Mouse (Mus musculus) stomach, postnatal 0 days (tissue): ENCODE data around the gene Sec23ip. TPM values are rescaled to one million over a fixed set of nuclear protein-coding genes. Genes with fewer than 3 reads are reported as not detected.

Source experiments
- ATAC-seq: fragments of 200-750 bp; cut with Nextera tagmentation; 2 replicates; pipeline ENCODE4 v1.8.0; 2017; ENCODE audit not compliant: low FRiP score, low TSS enrichment
- DNase-seq: peaks from one replicate; pipeline ENCODE4 v3.0.0-alpha.2; 2016; ENCODE audit warnings: low spot score
- H3K27ac ChIP-seq: fragments of 300-500 bp; sonication (generic); replicated peaks from 2 replicates; pipeline ENCODE4 v1.5.1; 2014; ENCODE audit warnings: mild to moderate bottlenecking, control low read depth
- H3K27me3 ChIP-seq: fragments of 300-500 bp; sonication (generic); 2 replicates; pipeline ENCODE4 v1.6.1; 2014; ENCODE audit warnings: low read length; ENCODE audit not compliant: control insufficient read depth, insufficient read depth
- H3K36me3 ChIP-seq: fragments of 300-500 bp; sonication (generic); 2 replicates; pipeline ENCODE4 v1.6.1; 2014; ENCODE audit warnings: low read length, mixed read lengths; ENCODE audit not compliant: control insufficient read depth, insufficient read depth
- H3K4me1 ChIP-seq: fragments of 300-500 bp; sonication (generic); replicated peaks from 2 replicates; pipeline ENCODE4 v1.6.1; 2014; ENCODE audit warnings: antibody characterized with exemption; ENCODE audit not compliant: control insufficient read depth, insufficient read depth
- H3K4me2 ChIP-seq: fragments of 300-500 bp; sonication (generic); replicated peaks from 2 replicates; pipeline ENCODE4 v1.6.1; 2014; ENCODE audit warnings: low read depth, mild to moderate bottlenecking, control low read depth, moderate library complexity
- H3K4me3 ChIP-seq: fragments of 300-500 bp; sonication (generic); 2 replicates; pipeline ENCODE4 v1.5.1; 2014; ENCODE audit warnings: low read depth, low read length, control low read depth
- H3K9ac ChIP-seq: fragments of 300-500 bp; sonication (generic); 2 replicates; pipeline ENCODE4 v1.6.1; 2014; ENCODE audit warnings: mild to moderate bottlenecking, low read length, control low read depth, mixed read lengths
- H3K9me3 ChIP-seq: fragments of 300-500 bp; sonication (generic); 2 replicates; pipeline ENCODE4 v1.6.1; 2016; ENCODE audit warnings: low read length; ENCODE audit not compliant: control insufficient read depth
- CTCF ChIP-seq: IDR thresholded peaks from 2 replicates; pipeline ENCODE4 v1.5.1; 2016; ENCODE audit warnings: antibody characterized with exemption, low read depth, mild to moderate bottlenecking, moderate library complexity
- EP300 ChIP-seq: optimal IDR thresholded peaks from 2 replicates; pipeline ENCODE3; 2016; ENCODE audit warnings: antibody characterized with exemption
- WGBS: fragments of 180-500 bp; shearing (Covaris S2); extraction: QIAGEN DNeasy Blood & Tissue Kit; methylation state at CpG from one replicate; pipeline ENCODE4 v1.1.7; 2014; 5-methylcytosine and 5-hydroxymethylcytosine counted together
- polyA plus RNA-seq: library from polyadenylated mRNA; unstranded; fragments of >200 nt; fragmentation: Nextera tagmentation; extraction: Ambion mirVana; gene quantifications from 2 replicates; pipeline ENCODE4 v1.2.1, GENCODE M21; 2015

Gene Sec23ip
- polyA plus RNA-seq, 1 experiment from 2014 or later, result 18.3 TPM

- peak; percentile 53 for ATAC-seq
- Histone ChIP-seq H3K9ac (peak overlapping the region; percentile 97), H3K4me2 (peak overlapping the region; percentile 79), H3K9me3 (no peaks in the 10 kb centered on the region), H3K36me3 (no peaks in the 10 kb centered on the region), H3K4me1 (peaks cover 3% of the 10 kb centered on the region; the same call in 1 of the 2 replicates), H3K27ac (peak overlapping the region; percentile 94), H3K27me3 (no peaks in the 10 kb centered on the region), H3K4me3 (peak overlapping the region; percentile 76)
- TF ChIP-seq EP300, result no peak
- no peak for TF ChIP-seq CTCF
- under 1% methylated on average over 68 of the region's 80 CpGs for whole genome bisulfite sequencing
- peak; percentile 53 for DNase-seq
These were observed 5.1 kb upstream of the Sec23ip start for GRCm38 (mm10) chr7:128739462-128740277.

GRCm38 (mm10) chr7:128740334-128740733 is 4.4 kb upstream of the Sec23ip start, which contains the start of gene Mcmbp:
TSS of gene Mcmbp (minus strand) at chr7:128740495.
- Histone ChIP-seq H3K27me3 (no peaks in the 10 kb centered on the region), H3K9ac (peak within 1 kb of the TSS; percentile 97), H3K36me3 (no peaks in the 10 kb centered on the region), H3K27ac (peak within 1 kb of the TSS; percentile 94), H3K4me1 (peaks cover 3% of the 10 kb centered on the region; the same call in 1 of the 2 replicates), H3K4me2 (peak within 1 kb of the TSS; percentile 79), H3K9me3 (no peaks in the 10 kb centered on the region), H3K4me3 (peak within 1 kb of the TSS; percentile 76)
- peak; percentile 84 for ATAC-seq
- peak; percentile 99 for DNase-seq
- WGBS, result under 1% methylated on average over 32 of the region's 35 CpGs
- TF ChIP-seq EP300, result no peak
- peak; percentile 19; the same call in 1 of the 2 replicates for TF ChIP-seq CTCF

- H3K9ac ChIP-seq, result no peak overlapping the region
- no peaks in the 10 kb centered on the region for H3K9me3 ChIP-seq
- H3K4me1 ChIP-seq, result peaks cover 6% of the 10 kb centered on the region
- H3K27me3 ChIP-seq, result no peaks in the 10 kb centered on the region
- no peak overlapping the region for H3K27ac ChIP-seq
- 52% methylated on average over 2 of the region's 2 CpGs for WGBS
- no peak overlapping the region for H3K4me2 ChIP-seq
- H3K4me3 ChIP-seq, result no peak overlapping the region
- no peaks in the 10 kb centered on the region for H3K36me3 ChIP-seq
- no peak for TF ChIP-seq EP300
- TF ChIP-seq CTCF, result no peak
- DNase-seq (no peak), ATAC-seq (no peak)
These were observed 845 bp upstream of the Sec23ip start for GRCm38 (mm10) chr7:128743898-128744297.

GRCm38 (mm10) chr7:128746151-128746550 is 1.4 kb downstream of the Sec23ip start:
- Histone ChIP-seq H3K4me2 (peak overlapping the region; percentile 88; the same call in 1 of the 2 replicates), H3K4me3 (peak overlapping the region; percentile 95; the same call in 1 of the 2 replicates), H3K36me3 (peaks cover 2% of the 10 kb centered on the region; the same call in 1 of the 2 replicates), H3K9me3 (no peaks in the 10 kb centered on the region), H3K27me3 (no peaks in the 10 kb centered on the region), H3K4me1 (peaks cover 6% of the 10 kb centered on the region), H3K9ac (peak overlapping the region; percentile 94; the same call in 1 of the 2 replicates), H3K27ac (no peak overlapping the region)
- TF ChIP-seq CTCF, result no peak
- TF ChIP-seq EP300, result no peak
- DNase-seq (no peak), ATAC-seq (no peak)
- WGBS, result 79% methylated on average over 10 of the region's 10 CpGs

- H3K9me3 ChIP-seq, result no peaks in the 10 kb centered on the region
- no peak overlapping the region for H3K4me2 ChIP-seq
- H3K27me3 ChIP-seq, result no peaks in the 10 kb centered on the region
- H3K27ac ChIP-seq, result peak overlapping the region; percentile 0; the same call in 1 of the 2 replicates
- DNase-seq (peak; percentile 85), ATAC-seq (peak; percentile 60)
- no peak overlapping the region for H3K9ac ChIP-seq
- WGBS, result 43% methylated on average over 3 of the region's 3 CpGs
- peaks cover 11% of the 10 kb centered on the region; the same call in 1 of the 2 replicates for H3K36me3 ChIP-seq
- H3K4me3 ChIP-seq, result no peak overlapping the region
- no peak for TF ChIP-seq CTCF
- TF ChIP-seq EP300, result no peak
- H3K4me1 ChIP-seq, result peaks cover 6% of the 10 kb centered on the region
These were observed 4.0 kb downstream of the Sec23ip start for GRCm38 (mm10) chr7:128748758-128749157.

GRCm38 (mm10) chr7:128750296-128750695 is 5.6 kb downstream of the Sec23ip start:
- 89% methylated on average over 9 of the region's 9 CpGs for WGBS
- Histone ChIP-seq H3K9me3 (no peaks in the 10 kb centered on the region), H3K36me3 (peaks cover 25% of the 10 kb centered on the region), H3K4me2 (no peak overlapping the region), H3K27ac (no peak overlapping the region), H3K9ac (no peak overlapping the region), H3K4me1 (peaks cover 6% of the 10 kb centered on the region), H3K4me3 (no peak overlapping the region), H3K27me3 (no peaks in the 10 kb centered on the region)
- DNase-seq, result no peak
- no peak for TF ChIP-seq EP300
- no peak for TF ChIP-seq CTCF
- ATAC-seq, result no peak
